Mouse (Mus musculus) C2C12 (cell line): Measurements from ENCODE around the gene Klhl20. TPM values are rescaled to one million over a fixed set of nuclear protein-coding genes. Genes with fewer than 3 reads are reported as not detected.

Experiments
- H3K27me3 ChIP-seq: one replicate; pipeline ENCODE4 v1.6.1; 2011; ENCODE audit not compliant: control insufficient read depth, insufficient read depth, insufficient read length
- H3K36me3 ChIP-seq: one replicate; pipeline ENCODE4 v1.6.1; 2011; ENCODE audit not compliant: control insufficient read depth, insufficient read depth
- H3K4me3 ChIP-seq: one replicate; pipeline ENCODE4 v1.5.1; 2011; ENCODE audit warnings: mild to moderate bottlenecking, control low read depth; ENCODE audit not compliant: poor library complexity, insufficient read depth, severe bottlenecking
- H3K79me2 ChIP-seq: one replicate; pipeline ENCODE4 v1.6.1; 2011; ENCODE audit not compliant: control insufficient read depth, insufficient read depth
- H3K79me3 ChIP-seq: one replicate; pipeline ENCODE4 v1.6.1; 2011; ENCODE audit warnings: low read depth, control low read depth
- H3ac ChIP-seq: one replicate; pipeline ENCODE3; 2011; ENCODE audit warnings: low read depth; ENCODE audit not compliant: control insufficient read depth, insufficient read length
- CEBPB ChIP-seq: IDR thresholded peaks from one replicate; pipeline ENCODE4 v1.6.1; 2011; ENCODE audit warnings: low read depth, mild to moderate bottlenecking, control low read depth, moderate library complexity
- CTCF ChIP-seq: IDR thresholded peaks from one replicate; pipeline ENCODE4 v1.5.1; 2011; ENCODE audit not compliant: control insufficient read depth, insufficient read depth, insufficient read length
- FOSL1 ChIP-seq: IDR thresholded peaks from one replicate; pipeline ENCODE4 v1.8.0; 2011; ENCODE audit warnings: mild to moderate bottlenecking, low read length; ENCODE audit not compliant: poor library complexity, insufficient read depth, severe bottlenecking
- MAX ChIP-seq: IDR thresholded peaks from one replicate; pipeline ENCODE4 v1.6.1; 2011; ENCODE audit warnings: mild to moderate bottlenecking, control low read depth
- MYOD1 ChIP-seq: IDR thresholded peaks from one replicate; pipeline ENCODE4 v1.6.1; 2011; ENCODE audit warnings: low read depth; ENCODE audit not compliant: control insufficient read depth, insufficient read length
- MYOG ChIP-seq: IDR thresholded peaks from one replicate; pipeline ENCODE4 v1.6.1; 2011; ENCODE audit not compliant: control insufficient read depth, insufficient read length; ENCODE audit errors: extremely low read depth
- USF1 ChIP-seq: IDR thresholded peaks from one replicate; pipeline ENCODE4 v1.6.1; 2011; ENCODE audit warnings: low read depth, mild to moderate bottlenecking, control low read depth, moderate library complexity
- long read RNA-seq, 2 experiments: library from polyadenylated mRNA; unstranded; transcript quantifications; one replicate each; pipeline ENCODE4 v2.0.0; 2019 to 2020
- polyA plus RNA-seq: library from polyadenylated mRNA; unstranded; fragments of >200 nt; fragmentation: generic; extraction: Trizol; gene quantifications from one replicate; pipeline ENCODE4 v1.2.1, GENCODE M21; 2012; ENCODE audit warnings: missing spikeins

Gene Klhl20
- polyA plus RNA-seq: 7.5 TPM
- long read RNA-seq, experiment 1, partial matches to known transcripts: 1 of 2 reads
- long read RNA-seq, experiment 1, other reads (novel, unspliced or antisense): 1 of 2 reads
- long read RNA-seq, experiment 2, full-length matches to known transcripts: 50 of 55 reads
- long read RNA-seq, experiment 2, partial matches to known transcripts: 1 of 55 reads
- long read RNA-seq, experiment 2, other reads (novel, unspliced or antisense): 4 of 55 reads

DNA sequence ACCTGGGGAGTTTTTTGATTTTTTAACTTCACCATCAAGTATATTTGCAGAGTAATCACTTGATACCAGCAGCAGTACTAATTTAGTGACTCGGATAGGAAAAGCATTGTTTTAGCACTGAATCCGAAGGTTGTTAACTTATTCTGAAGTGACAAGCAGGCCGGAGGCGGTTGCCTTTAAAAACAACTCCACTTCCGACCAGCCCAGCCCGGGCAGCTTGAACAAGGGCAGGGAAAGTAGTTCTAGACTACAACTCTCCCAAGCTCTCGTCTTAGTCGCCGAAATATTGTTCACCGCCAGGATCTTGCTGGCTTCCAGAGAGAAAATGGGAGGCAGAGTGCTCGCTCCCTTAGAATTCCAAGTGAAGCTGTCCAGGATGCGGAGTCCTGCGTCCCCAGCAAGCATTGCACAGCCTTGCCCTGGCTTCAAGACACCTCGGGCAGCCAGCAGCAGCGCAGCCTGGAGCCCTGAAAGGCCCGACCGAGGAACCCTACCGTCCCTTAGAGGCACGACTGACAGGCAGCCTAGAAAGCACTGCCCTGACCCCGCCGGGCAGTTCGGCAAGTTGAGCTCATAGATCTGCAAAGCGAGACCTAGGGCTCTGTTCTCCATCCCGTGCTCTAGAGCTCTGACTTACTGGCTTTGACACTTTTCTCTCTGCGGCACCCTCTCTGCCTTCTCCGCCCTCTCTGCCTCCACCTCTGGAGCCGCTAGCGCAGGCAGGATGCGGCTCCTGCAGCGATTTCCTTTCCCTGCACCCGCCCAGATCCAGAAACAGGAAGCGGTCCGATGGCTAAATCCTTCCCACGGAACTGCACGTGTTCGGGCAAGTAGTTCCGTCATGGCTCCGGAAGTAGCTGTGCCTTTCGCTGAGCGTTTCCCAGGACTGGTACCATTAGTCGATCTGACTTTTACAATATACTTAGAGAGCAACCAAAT lies at the start of gene Klhl20:
Gene Klhl20 (minus strand): TSS at position 786 of the 939 bp plus-strand sequence.
- Histone ChIP-seq H3K27me3 (no peaks in the 10 kb centered on the region), H3K36me3 (peaks cover 5% of the 10 kb centered on the region), H3K4me3 (peak within 1 kb of the TSS; percentile 84), H3K79me2 (peaks cover 34% of the 10 kb centered on the region), H3ac (peak within 1 kb of the TSS; percentile 92), H3K79me3 (peaks cover 12% of the 10 kb centered on the region)
- TF ChIP-seq CEBPB (no peak), MYOG (no peak), MAX (peak; percentile 98), CTCF (no peak), USF1 (peak; percentile 37)

DNA sequence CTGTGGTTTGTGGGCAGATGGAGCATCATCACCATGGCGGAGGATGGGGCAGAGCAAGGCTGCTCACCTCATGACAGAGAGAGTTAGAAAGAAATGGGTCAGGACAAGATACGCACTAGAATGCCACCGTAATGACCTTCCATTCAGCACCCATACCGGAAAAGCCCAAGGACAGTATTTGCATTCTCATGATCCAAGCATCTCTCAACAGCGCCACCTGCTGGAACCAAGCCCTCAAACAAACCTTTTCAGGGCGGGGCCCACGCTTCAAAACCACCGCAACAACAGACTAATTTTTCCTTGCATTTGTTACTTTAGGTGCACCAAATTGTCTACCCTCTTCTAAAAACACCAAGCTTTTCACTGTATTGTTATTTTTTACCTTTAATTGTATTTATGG lies 49.4 kb upstream of the Klhl20 start:
- H3ac ChIP-seq: no peak overlapping the region
- H3K27me3 ChIP-seq: no peaks in the 10 kb centered on the region
- peak; percentile 19 for TF ChIP-seq CTCF
- TF ChIP-seq FOSL1: no peak
- H3K79me3 ChIP-seq: no peaks in the 10 kb centered on the region
- no peak overlapping the region for H3K4me3 ChIP-seq
- H3K36me3 ChIP-seq: no peaks in the 10 kb centered on the region
- no peaks in the 10 kb centered on the region for H3K79me2 ChIP-seq

DNA sequence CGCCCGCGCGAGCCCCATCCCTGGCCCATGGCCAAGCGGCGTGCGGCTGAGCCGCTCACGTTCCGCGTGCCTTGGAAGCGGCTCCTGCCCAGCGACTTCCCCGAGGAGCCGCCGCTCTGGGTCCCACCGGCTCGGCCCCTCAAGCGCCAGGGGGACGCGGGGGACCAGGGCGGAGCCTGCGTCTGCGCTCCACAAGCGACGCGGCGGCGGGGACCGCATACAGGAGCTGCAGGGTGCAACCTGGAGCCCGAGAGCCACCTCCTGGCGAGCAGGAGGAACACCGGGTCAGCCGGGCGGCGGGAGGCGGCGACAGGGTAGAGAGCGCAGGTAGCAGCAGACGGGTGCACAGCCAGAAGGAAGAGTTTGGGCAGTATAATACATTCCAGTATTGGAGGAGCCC lies 39.3 kb upstream of the Klhl20 start:
- Histone ChIP-seq H3K79me2 (no peaks in the 10 kb centered on the region), H3K79me3 (no peaks in the 10 kb centered on the region), H3ac (peak overlapping the region; percentile 45), H3K4me3 (no peak overlapping the region), H3K27me3 (peaks cover 14% of the 10 kb centered on the region), H3K36me3 (no peaks in the 10 kb centered on the region)
- no peak for TF ChIP-seq FOSL1
- TF ChIP-seq CTCF: peak; percentile 77

DNA sequence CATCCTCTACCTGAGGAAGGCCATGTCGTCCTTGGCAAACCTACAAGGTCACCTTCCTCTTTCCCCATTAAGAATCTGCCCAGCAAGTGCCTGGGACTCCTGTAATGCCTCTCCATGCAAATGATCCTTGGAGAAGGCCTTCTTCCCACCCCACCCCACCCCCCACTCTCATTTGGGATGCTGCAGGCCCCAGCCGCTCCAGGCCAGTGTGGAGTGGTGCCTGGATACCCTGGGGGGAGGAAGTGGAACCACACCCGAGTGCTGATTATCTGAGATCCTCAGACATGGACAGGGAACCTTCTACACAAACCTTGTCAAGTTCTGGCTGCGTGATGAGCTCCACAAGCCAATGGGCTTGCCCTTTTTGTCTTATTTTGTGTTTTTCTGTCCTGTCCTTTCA lies 29.0 kb upstream of the Klhl20 start:
- no peaks in the 10 kb centered on the region for H3K36me3 ChIP-seq
- no peak overlapping the region for H3K4me3 ChIP-seq
- H3K79me3 ChIP-seq: no peaks in the 10 kb centered on the region
- H3K79me2 ChIP-seq: no peaks in the 10 kb centered on the region
- no peak overlapping the region for H3ac ChIP-seq
- H3K27me3 ChIP-seq: no peaks in the 10 kb centered on the region
- TF ChIP-seq MAX (no peak), CEBPB (no peak), MYOD1 (no peak), USF1 (no peak), MYOG (no peak), CTCF (no peak), FOSL1 (no peak)

DNA sequence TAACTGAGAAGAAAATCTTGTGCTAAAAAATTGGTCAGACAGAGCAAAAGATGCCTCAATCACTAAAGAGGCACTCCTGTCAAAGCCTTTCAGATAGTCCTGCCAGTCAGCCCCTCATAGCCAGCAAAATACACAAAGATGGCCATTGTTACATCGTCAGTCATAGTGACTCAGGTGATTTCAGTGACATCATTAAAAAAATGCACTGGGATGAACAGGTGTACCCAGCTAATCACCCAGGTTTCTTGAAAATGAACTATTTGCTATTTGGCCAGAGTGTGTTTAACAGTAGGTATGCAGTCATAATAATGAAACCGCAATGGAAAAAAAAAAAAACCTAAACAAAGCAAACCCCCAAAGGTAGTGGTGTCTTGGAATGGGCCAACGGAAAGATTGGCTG lies 27.9 kb upstream of the Klhl20 start, which contains the start of gene Tex50:
Gene Tex50 (minus strand): TSS at position 101 of the 400 bp plus-strand sequence.
- no peak within 1 kb of the TSS for H3ac ChIP-seq
- TF ChIP-seq MAX (no peak), MYOD1 (no peak), MYOG (no peak), USF1 (no peak), FOSL1 (no peak), CTCF (no peak), CEBPB (no peak)
- no peaks in the 10 kb centered on the region for H3K27me3 ChIP-seq
- no peaks in the 10 kb centered on the region for H3K79me2 ChIP-seq
- no peak within 1 kb of the TSS for H3K4me3 ChIP-seq
- no peaks in the 10 kb centered on the region for H3K36me3 ChIP-seq
- no peaks in the 10 kb centered on the region for H3K79me3 ChIP-seq
